In the genomic region with DNA sequence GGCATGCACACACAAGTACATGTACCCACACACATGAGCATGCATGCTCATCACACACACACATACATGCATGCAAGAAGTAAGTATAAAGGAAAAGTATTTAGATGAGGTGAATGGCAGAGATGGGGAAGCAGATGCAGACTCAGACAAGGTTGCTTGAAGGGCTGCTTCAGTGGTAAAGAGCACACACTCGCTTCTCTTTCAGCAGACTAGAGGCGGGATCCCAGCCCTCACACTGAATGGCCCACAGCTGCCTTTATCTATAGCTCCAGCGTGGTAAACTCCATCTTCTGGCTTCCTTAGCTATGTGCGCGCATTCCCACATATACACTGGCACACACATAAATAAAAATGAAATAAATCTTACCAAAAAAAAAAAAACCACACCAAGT, we compare ENCODE assay signal across 15 mouse cellular contexts.
"Had no signal": no experiment of that assay in that cellular context is flagged by ENCODE, and none has a peak within 500 bp of the region (broad histone marks: within the 10 kb centered on the region; RNA-seq: fewer than 3 reads in every experiment).

No protein-coding gene starts in this region.

- ATAC-seq: intestine, embryonic 15.5 days had no signal

- H3K27me3 ChIP-seq: intestine, embryonic 15.5 days; liver, embryonic 15.5 days; neural tube, embryonic 12.5 days; stomach, embryonic 15.5 days had no signal

- H3K4me2 ChIP-seq: intestine, embryonic 15.5 days; liver, embryonic 15.5 days; lung, embryonic 14.5 days; neural tube, embryonic 12.5 days; stomach, embryonic 15.5 days had no signal

- H3K9ac ChIP-seq: intestine, embryonic 15.5 days; liver, embryonic 15.5 days; lung, embryonic 14.5 days; neural tube, embryonic 12.5 days; stomach, embryonic 15.5 days had no signal

- H3K4me1 ChIP-seq: intestine, embryonic 15.5 days; limb, embryonic 10.5 days; liver, embryonic 15.5 days; midbrain, embryonic 10.5 days; neural tube, embryonic 12.5 days; stomach, embryonic 15.5 days had no signal

- H3K4me3 ChIP-seq: intestine, embryonic 15.5 days; limb, embryonic 10.5 days; liver, embryonic 15.5 days; midbrain, embryonic 10.5 days; myocyte; neural tube, embryonic 12.5 days; stomach, embryonic 15.5 days had no signal

- DNase-seq: kidney, adult 18-20 months; kidney, postnatal 10 days; lung, embryonic 14.5 days; lung, postnatal 10 days; lung, postnatal 4 days; midbrain, embryonic 14.5 days; retina, postnatal 1 day; thymus, postnatal 4 days had no signal

- H3K36me3 ChIP-seq: intestine, embryonic 15.5 days; limb, embryonic 10.5 days; liver, embryonic 15.5 days; midbrain, embryonic 10.5 days; neural tube, embryonic 12.5 days; stomach, embryonic 15.5 days had no signal

- H3K9me3 ChIP-seq: intestine, embryonic 15.5 days; limb, embryonic 10.5 days; liver, embryonic 15.5 days; midbrain, embryonic 10.5 days; neural tube, embryonic 12.5 days; stomach, embryonic 15.5 days had no signal

- H3K27ac ChIP-seq: intestine, embryonic 15.5 days; limb, embryonic 10.5 days; liver, embryonic 15.5 days; midbrain, embryonic 10.5 days; neural tube, embryonic 12.5 days; stomach, embryonic 15.5 days had no signal
